15 mouse cellular contexts compared by ENCODE assay signal in genomic region chr8:11248712-11249111, GRCm38 (mm10).
A peak's percentile ranks its signal among the peaks of the same experiment; 100 is the strongest.
DNase-seq lines count a peak whose midpoint lies in the region; ATAC-seq and TF ChIP-seq lines count a peak whose summit lies in the region.
"Had no signal": no experiment of that assay in that cellular context is flagged by ENCODE, and none has a peak within 500 bp of the region (broad histone marks: within the 10 kb centered on the region; RNA-seq: fewer than 3 reads in every experiment).

No protein-coding gene starts in this region.

- H3K27me3 ChIP-seq in forebrain, postnatal 0 days (ENCODE audit: insufficient read depth, low read length) = no peaks in the 10 kb centered on the region
- no peaks in the 10 kb centered on the region for H3K27me3 ChIP-seq in forebrain, embryonic 12.5 days
- no peaks in the 10 kb centered on the region for H3K27me3 ChIP-seq in heart, postnatal 0 days (ENCODE audit: control insufficient read depth, insufficient read depth, low read length)
- no peaks in the 10 kb centered on the region for H3K27me3 ChIP-seq in midbrain, postnatal 0 days (ENCODE audit: insufficient read depth, low read length)
- no peaks in the 10 kb centered on the region for H3K27me3 ChIP-seq in midbrain, embryonic 15.5 days (replicated peaks)
- H3K27me3 ChIP-seq: hindbrain, embryonic 13.5 days; limb, embryonic 13.5 days had no signal

- H3K9me3 ChIP-seq in forebrain, postnatal 0 days (ENCODE audit: low read length) = no peaks in the 10 kb centered on the region
- H3K9me3 ChIP-seq in forebrain, embryonic 12.5 days = no peaks in the 10 kb centered on the region
- H3K9me3 ChIP-seq in heart, postnatal 0 days (replicated peaks; ENCODE audit: control insufficient read depth, low read length) = no peaks in the 10 kb centered on the region
- H3K9me3 ChIP-seq in midbrain, postnatal 0 days (ENCODE audit: low read length) = no peaks in the 10 kb centered on the region
- H3K9me3 ChIP-seq in midbrain, embryonic 15.5 days = no peaks in the 10 kb centered on the region
- H3K9me3 ChIP-seq: hindbrain, embryonic 13.5 days; limb, embryonic 13.5 days had no signal

- H3K4me2 ChIP-seq in forebrain, postnatal 0 days (ENCODE audit: low read depth) = no peak overlapping the region
- no peak overlapping the region for H3K4me2 ChIP-seq in forebrain, embryonic 12.5 days
- no peak overlapping the region for H3K4me2 ChIP-seq in heart, postnatal 0 days (ENCODE audit: low read depth, low read length)
- H3K4me2 ChIP-seq in midbrain, postnatal 0 days (ENCODE audit: low read depth, low read length, poor library complexity, severe bottlenecking) = no peak overlapping the region
- no peak overlapping the region for H3K4me2 ChIP-seq in midbrain, embryonic 15.5 days
- H3K4me2 ChIP-seq: hindbrain, embryonic 13.5 days; limb, embryonic 13.5 days had no signal

- WGBS in forebrain, postnatal 0 days = 48% methylated on average over 7 of the region's 7 CpGs
- WGBS in forebrain, embryonic 12.5 days = 54% methylated on average over 7 of the region's 7 CpGs
- WGBS in heart, postnatal 0 days = 51% methylated on average over 7 of the region's 7 CpGs
- 68% methylated on average over 7 of the region's 7 CpGs for WGBS in midbrain, postnatal 0 days
- WGBS in midbrain, embryonic 15.5 days = 63% methylated on average over 7 of the region's 7 CpGs

- H3K4me1 ChIP-seq in forebrain, postnatal 0 days (ENCODE audit: insufficient read depth) = 0 out of 2 replicates have a peak, but pooled peaks cover 5% of the 10 kb centered on the region
- no peaks in the 10 kb centered on the region for H3K4me1 ChIP-seq in forebrain, embryonic 12.5 days
- peaks cover 25% of the 10 kb centered on the region for H3K4me1 ChIP-seq in heart, postnatal 0 days (ENCODE audit: control insufficient read depth, insufficient read depth)
- H3K4me1 ChIP-seq in midbrain, postnatal 0 days (ENCODE audit: insufficient read depth, low read length) = 0 out of 2 replicates have a peak, but pooled peaks cover 4% of the 10 kb centered on the region
- H3K4me1 ChIP-seq in midbrain, embryonic 15.5 days = peaks cover 8% of the 10 kb centered on the region; the same call in 1 of the 2 replicates

- no peak for ATAC-seq in forebrain, postnatal 0 days
- no peak for ATAC-seq in forebrain, embryonic 12.5 days (ENCODE audit: low FRiP score)
- ATAC-seq in heart, postnatal 0 days (ENCODE audit: insufficient read depth, low read depth) = no peak
- ATAC-seq in midbrain, postnatal 0 days (ENCODE audit: low FRiP score) = no peak
- no peak for ATAC-seq in midbrain, embryonic 15.5 days (replicated peaks)
- ATAC-seq: forebrain, embryonic 14.5 days had no signal

- no peak for TF ChIP-seq EP300 in heart, postnatal 0 days (IDR thresholded peaks at IDR 0.05; ENCODE audit: low read depth)

- no peak overlapping the region for H3K4me3 ChIP-seq in forebrain, postnatal 0 days (ENCODE audit: low read depth, low read length)
- H3K4me3 ChIP-seq in forebrain, embryonic 12.5 days (replicated peaks) = no peak overlapping the region
- no peak overlapping the region for H3K4me3 ChIP-seq in heart, postnatal 0 days (ENCODE audit: low read depth, low read length)
- H3K4me3 ChIP-seq in midbrain, postnatal 0 days (ENCODE audit: low read depth, low read length) = no peak overlapping the region
- H3K4me3 ChIP-seq in midbrain, embryonic 15.5 days = no peak overlapping the region
- H3K4me3 ChIP-seq: hindbrain, embryonic 13.5 days; limb, embryonic 13.5 days had no signal

- H3K36me3 ChIP-seq in forebrain, postnatal 0 days (ENCODE audit: insufficient read depth) = 0 out of 2 replicates have a peak, but pooled peaks cover 3% of the 10 kb centered on the region
- no peaks in the 10 kb centered on the region for H3K36me3 ChIP-seq in forebrain, embryonic 12.5 days (replicated peaks)
- peaks cover 37% of the 10 kb centered on the region for H3K36me3 ChIP-seq in heart, postnatal 0 days (replicated peaks; ENCODE audit: control insufficient read depth, insufficient read depth, low read length)
- no peaks in the 10 kb centered on the region for H3K36me3 ChIP-seq in midbrain, postnatal 0 days (ENCODE audit: insufficient read depth, low read length)
- H3K36me3 ChIP-seq in midbrain, embryonic 15.5 days (replicated peaks) = no peaks in the 10 kb centered on the region
- H3K36me3 ChIP-seq: hindbrain, embryonic 13.5 days had no signal

- H3K9ac ChIP-seq in forebrain, postnatal 0 days = no peak overlapping the region
- H3K9ac ChIP-seq in forebrain, embryonic 12.5 days = no peak overlapping the region
- no peak overlapping the region for H3K9ac ChIP-seq in heart, postnatal 0 days (replicated peaks; ENCODE audit: low read depth, low read length)
- no peak overlapping the region for H3K9ac ChIP-seq in midbrain, postnatal 0 days (replicated peaks; ENCODE audit: low read length, poor library complexity, severe bottlenecking)
- no peak overlapping the region for H3K9ac ChIP-seq in midbrain, embryonic 15.5 days
- H3K9ac ChIP-seq: hindbrain, embryonic 13.5 days; limb, embryonic 13.5 days; liver, embryonic 14.5 days had no signal

- no peak for TF ChIP-seq CTCF in forebrain, postnatal 0 days (IDR thresholded peaks at IDR 0.05; ENCODE audit: low read depth)
- no peak for TF ChIP-seq CTCF in heart, postnatal 0 days (IDR thresholded peaks at IDR 0.05; ENCODE audit: low read depth)
- no peak for TF ChIP-seq CTCF in midbrain, postnatal 0 days (IDR thresholded peaks at IDR 0.05)

- intact Hi-C loops in left cerebral cortex, postnatal 36 days (cut with DNase I) = no loop called here

- no peak for DNase-seq in forebrain, postnatal 0 days
- no peak for DNase-seq in heart, postnatal 0 days (ENCODE audit: low spot score)
- DNase-seq in heart, adult 9 months (ENCODE audit: low spot score in 2 of 2) = no peak
- no peak for DNase-seq in midbrain, postnatal 0 days (ENCODE audit: low spot score)
- no peak for DNase-seq in left cerebral cortex, postnatal 36 days (ENCODE audit: low spot score in 2 of 2)
- DNase-seq in urinary bladder, postnatal 10 days (ENCODE audit: low spot score) = no peak
- DNase-seq: kidney, adult 2 months; midbrain, embryonic 14.5 days; spleen, adult 18-20 months had no signal

- 0 out of 2 replicates have a peak overlapping the region, but pooled peaks have one; percentile 15 for H3K27ac ChIP-seq in forebrain, postnatal 0 days (ENCODE audit: low read depth, low read length)
- no peak overlapping the region for H3K27ac ChIP-seq in forebrain, embryonic 12.5 days
- peak overlapping the region; percentile 36 for H3K27ac ChIP-seq in heart, postnatal 0 days (ENCODE audit: low read depth)
- H3K27ac ChIP-seq in midbrain, postnatal 0 days (ENCODE audit: low read depth, low read length) = 0 out of 2 replicates have a peak overlapping the region, but pooled peaks have one; percentile 4
- no peak overlapping the region for H3K27ac ChIP-seq in midbrain, embryonic 15.5 days
- H3K27ac ChIP-seq: hindbrain, embryonic 13.5 days; limb, embryonic 13.5 days; liver, embryonic 14.5 days had no signal

Comparison
In these comparisons a context has a peak if more than half of its experiments do, and no peak if none do; other contexts are left out.
1. H3K27ac ChIP-seq: peak in forebrain, postnatal 0 days (single experiment), heart, postnatal 0 days (single experiment) and midbrain, postnatal 0 days (single experiment); none in forebrain, embryonic 12.5 days (single experiment) and midbrain, embryonic 15.5 days (single experiment).